ENCODE assay signal across 8 mouse cellular contexts in genomic region chr12:27082624-27083023, GRCm38 (mm10).
DNase-seq lines count a peak whose midpoint lies in the region; ATAC-seq and TF ChIP-seq lines count a peak whose summit lies in the region.

No protein-coding gene starts in this region.

- H3K36me3 ChIP-seq in heart, postnatal 0 days (replicated peaks; ENCODE audit: control insufficient read depth, insufficient read depth, low read length) = no peaks in the 10 kb centered on the region
- no peaks in the 10 kb centered on the region for H3K36me3 ChIP-seq in heart, adult 2 months (ENCODE audit: control insufficient read depth, insufficient read depth, low read length)
- H3K36me3 ChIP-seq in hindbrain, embryonic 12.5 days = no peaks in the 10 kb centered on the region
- no peaks in the 10 kb centered on the region for H3K36me3 ChIP-seq in neural tube, embryonic 11.5 days (ENCODE audit: control insufficient read depth, insufficient read depth, low read length)

- 8% methylated on average over 8 of the region's 8 CpGs for WGBS in heart, postnatal 0 days
- whole genome bisulfite sequencing in heart, adult 2 months = 10% methylated on average over 8 of the region's 8 CpGs
- WGBS in hindbrain, embryonic 12.5 days = 0% methylated on average over 8 of the region's 8 CpGs
- WGBS in neural tube, embryonic 11.5 days = 1% methylated on average over 8 of the region's 8 CpGs

- no peaks in the 10 kb centered on the region for H3K79me2 ChIP-seq in heart, adult 2 months (replicated peaks; ENCODE audit: control insufficient read depth, insufficient read depth, low read length)

- H3K4me2 ChIP-seq in heart, postnatal 0 days (ENCODE audit: low read depth, low read length) = peak overlapping the region; percentile 54
- peak overlapping the region; percentile 54 for H3K4me2 ChIP-seq in hindbrain, embryonic 12.5 days (replicated peaks)
- H3K4me2 ChIP-seq in neural tube, embryonic 11.5 days (ENCODE audit: low read depth) = peak overlapping the region; percentile 37

- DNase-seq in heart, postnatal 0 days (ENCODE audit: low spot score) = peak; percentile 49
- DNase-seq in heart, adult 2 months = no peak
- peak; percentile 94 for DNase-seq in embryo, embryonic 10.5 days (ENCODE audit: low spot score)
- peak; percentile 70 to 89 for DNase-seq in left cerebral cortex, postnatal 25 days (ENCODE audit: low spot score in 2 of 2)
- DNase-seq in neural tube, embryonic 11.5 days (ENCODE audit: low spot score) = peak; percentile 90
- no peak for DNase-seq in thymus, postnatal 25 days
- DNase-seq in gastrocnemius, adult 2 months = no peak

- peak; percentile 62 for ATAC-seq in heart, postnatal 0 days (ENCODE audit: insufficient read depth, low read depth)
- ATAC-seq in hindbrain, embryonic 12.5 days (ENCODE audit: low FRiP score) = peak; percentile 95
- ATAC-seq in neural tube, embryonic 11.5 days (ENCODE audit: insufficient read depth, low FRiP score, low TSS enrichment) = peak; percentile 90

- intact Hi-C loops in heart, adult 2 months (cut with DNase I) = no loop called here
- intact Hi-C loops in left cerebral cortex, postnatal 25 days (cut with DNase I) = loop anchor here (2.0 kb wide), 1 partner anchor 256 kb away; no protein-coding TSS in a partner anchor
- intact Hi-C loops in gastrocnemius, adult 2 months (cut with DNase I) = no loop called here

- H3K4me3 ChIP-seq in heart, postnatal 0 days (ENCODE audit: low read depth, low read length) = peak overlapping the region; percentile 14; the same call in 1 of the 2 replicates
- no peak overlapping the region for H3K4me3 ChIP-seq in heart, adult 2 months
- peak overlapping the region; percentile 20 for H3K4me3 ChIP-seq in hindbrain, embryonic 12.5 days
- 0 out of 2 replicates have a peak overlapping the region, but pooled peaks have one; percentile 8 for H3K4me3 ChIP-seq in neural tube, embryonic 11.5 days (ENCODE audit: low read depth, low read length)
- H3K4me3 ChIP-seq in gastrocnemius, adult 2 months = no peak overlapping the region

- H3K4me1 ChIP-seq in heart, postnatal 0 days (ENCODE audit: control insufficient read depth, insufficient read depth) = no peaks in the 10 kb centered on the region
- 0 out of 2 replicates have a peak, but pooled peaks cover 1% of the 10 kb centered on the region for H3K4me1 ChIP-seq in heart, adult 2 months (ENCODE audit: control insufficient read depth, insufficient read depth, low read length)
- peaks cover 50% of the 10 kb centered on the region for H3K4me1 ChIP-seq in hindbrain, embryonic 12.5 days
- peaks cover 27% of the 10 kb centered on the region for H3K4me1 ChIP-seq in neural tube, embryonic 11.5 days (ENCODE audit: control insufficient read depth, insufficient read depth, low read length)

- no peak for TF ChIP-seq CTCF in heart, postnatal 0 days (IDR thresholded peaks at IDR 0.05; ENCODE audit: low read depth)
- TF ChIP-seq CTCF in heart, adult 2 months (IDR thresholded peaks at IDR 0.05) = no peak
- TF ChIP-seq CTCF in gastrocnemius, adult 2 months (IDR thresholded peaks at IDR 0.05) = no peak

- H3K9me3 ChIP-seq in heart, postnatal 0 days (replicated peaks; ENCODE audit: control insufficient read depth, low read length) = no peaks in the 10 kb centered on the region
- no peaks in the 10 kb centered on the region for H3K9me3 ChIP-seq in hindbrain, embryonic 12.5 days (replicated peaks)
- H3K9me3 ChIP-seq in neural tube, embryonic 11.5 days (ENCODE audit: control insufficient read depth, low read length) = no peaks in the 10 kb centered on the region

- TF ChIP-seq EP300 in heart, postnatal 0 days (IDR thresholded peaks at IDR 0.05; ENCODE audit: low read depth) = no peak
- TF ChIP-seq EP300 in heart, adult 2 months (IDR thresholded peaks at IDR 0.05; ENCODE audit: insufficient read depth, low read depth, low read length) = no peak

- TF ChIP-seq POLR2A in heart, adult 2 months (IDR thresholded peaks at IDR 0.05; ENCODE audit: insufficient read depth, low read depth, low read length) = no peak

- no peaks in the 10 kb centered on the region for H3K27me3 ChIP-seq in heart, postnatal 0 days (ENCODE audit: control insufficient read depth, insufficient read depth, low read length)
- H3K27me3 ChIP-seq in heart, adult 2 months (ENCODE audit: control insufficient read depth, insufficient read depth, low read length) = no peaks in the 10 kb centered on the region; the same call in none of the 2 replicates
- no peaks in the 10 kb centered on the region for H3K27me3 ChIP-seq in hindbrain, embryonic 12.5 days
- no peaks in the 10 kb centered on the region for H3K27me3 ChIP-seq in neural tube, embryonic 11.5 days (ENCODE audit: control insufficient read depth, insufficient read depth, low read length)

- no peak overlapping the region for H3K27ac ChIP-seq in heart, postnatal 0 days (ENCODE audit: low read depth)
- H3K27ac ChIP-seq in heart, adult 2 months = no peak overlapping the region
- H3K27ac ChIP-seq in hindbrain, embryonic 12.5 days = peak overlapping the region; percentile 99
- H3K27ac ChIP-seq in neural tube, embryonic 11.5 days (ENCODE audit: low read depth, low read length) = peak overlapping the region; percentile 89
- H3K27ac ChIP-seq in gastrocnemius, adult 2 months = no peak overlapping the region

- H3K9ac ChIP-seq in heart, postnatal 0 days (replicated peaks; ENCODE audit: low read depth, low read length) = no peak overlapping the region
- H3K9ac ChIP-seq in heart, adult 2 months (ENCODE audit: low read depth, low read length) = no peak overlapping the region
- peak overlapping the region; percentile 59 for H3K9ac ChIP-seq in hindbrain, embryonic 12.5 days
- H3K9ac ChIP-seq in neural tube, embryonic 11.5 days (ENCODE audit: low read length) = peak overlapping the region; percentile 51

Comparison
In these comparisons a context has a peak if more than half of its experiments do, and no peak if none do; other contexts are left out.
1. DNase-seq: peak in heart, postnatal 0 days (single experiment), embryo, embryonic 10.5 days (single experiment), left cerebral cortex, postnatal 25 days (2 of 2) and neural tube, embryonic 11.5 days (single experiment); none in heart, adult 2 months (0 of 2), thymus, postnatal 25 days (single experiment) and gastrocnemius, adult 2 months (single experiment).
2. H3K4me3 ChIP-seq: peak in heart, postnatal 0 days (single experiment), hindbrain, embryonic 12.5 days (single experiment) and neural tube, embryonic 11.5 days (single experiment); none in heart, adult 2 months (single experiment) and gastrocnemius, adult 2 months (single experiment).
3. H3K27ac ChIP-seq: peak in hindbrain, embryonic 12.5 days (single experiment) and neural tube, embryonic 11.5 days (single experiment); none in heart, postnatal 0 days (single experiment), heart, adult 2 months (single experiment) and gastrocnemius, adult 2 months (single experiment).
4. H3K9ac ChIP-seq: peak in hindbrain, embryonic 12.5 days (single experiment) and neural tube, embryonic 11.5 days (single experiment); none in heart, postnatal 0 days (single experiment) and heart, adult 2 months (single experiment).
5. Peak in every context shown above with its lines, with median percentiles within 50 percentile points of each other: ATAC-seq and H3K4me2 ChIP-seq.